Mouse (Mus musculus) forebrain, embryonic 14.5 days (tissue): ENCODE data around the gene a. TPM values are rescaled to one million over a fixed set of nuclear protein-coding genes. Genes with fewer than 3 reads are reported as not detected.
"Not testable (repeated sequence)": the region's sequence is repeated elsewhere in the genome, so short reads cannot be mapped to it uniquely, and the experiment has no call there.

Experiments used
- ATAC-seq: fragments of 200-750 bp; cut with Nextera tagmentation; 2 replicates; pipeline ENCODE4 v1.8.0; 2017; ENCODE audit warnings: mild to moderate bottlenecking, moderate library complexity
- DNase-seq: peaks from one replicate; pipeline ENCODE4 v3.0.0-alpha.2; 2015; ENCODE audit warnings: low spot score
- H3K27ac ChIP-seq: fragments of 300-500 bp; sonication (generic); 2 replicates; pipeline ENCODE4 v1.5.1; 2014; ENCODE audit warnings: low read depth, mild to moderate bottlenecking, control low read depth, low read length, moderate library complexity
- H3K27me3 ChIP-seq: fragments of 300-500 bp; sonication (generic); replicated peaks from 2 replicates; pipeline ENCODE4 v1.6.1; 2014; ENCODE audit warnings: low read length, control low read depth, mixed read lengths; ENCODE audit not compliant: control insufficient read depth, insufficient read depth
- H3K36me3 ChIP-seq: fragments of 300-500 bp; sonication (generic); 2 replicates; pipeline ENCODE4 v1.6.1; 2014; ENCODE audit warnings: low read length, control low read depth; ENCODE audit not compliant: control insufficient read depth, insufficient read depth
- H3K4me1 ChIP-seq: fragments of 300-500 bp; sonication (generic); 2 replicates; pipeline ENCODE4 v1.6.1; 2014; ENCODE audit warnings: antibody characterized with exemption, low read length, control low read depth; ENCODE audit not compliant: control insufficient read depth, insufficient read depth
- H3K4me2 ChIP-seq: fragments of 300-500 bp; sonication (generic); 2 replicates; pipeline ENCODE4 v1.6.1; 2014; ENCODE audit warnings: mild to moderate bottlenecking, control low read depth, low read length
- H3K4me3 ChIP-seq: fragments of 300-500 bp; sonication (generic); 2 replicates; pipeline ENCODE4 v1.5.1; 2014; ENCODE audit warnings: low read depth, low read length, control low read depth
- H3K9ac ChIP-seq: fragments of 300-500 bp; sonication (generic); 2 replicates; pipeline ENCODE4 v1.6.1; 2014; ENCODE audit warnings: mild to moderate bottlenecking, low read length, control low read depth, moderate library complexity
- H3K9me3 ChIP-seq: fragments of 300-500 bp; sonication (generic); replicated peaks from 2 replicates; pipeline ENCODE4 v1.6.1; 2016; ENCODE audit warnings: low read length, control low read depth, mixed read lengths; ENCODE audit not compliant: control insufficient read depth
- WGBS: fragments of 180-500 bp; shearing (Covaris S2); extraction: QIAGEN DNeasy Blood & Tissue Kit; methylation state at CpG from one replicate; pipeline ENCODE4 v1.1.7; 2014; 5-methylcytosine and 5-hydroxymethylcytosine counted together
- polyA plus RNA-seq: library from polyadenylated mRNA; unstranded; fragments of >200 nt; fragmentation: Nextera tagmentation; extraction: Ambion mirVana; gene quantifications from 2 replicates; pipeline ENCODE4 v1.2.1, GENCODE M21; 2014

The a gene
- polyA plus RNA-seq, 1 experiment from 2014 or later: 0.89 TPM

- ATAC-seq: no peak
Measured at GRCm38 (mm10) chr2:154959486-154959885, 168.3 kb downstream of the a start.

GRCm38 (mm10) chr2:154959909-154960308, 168.7 kb downstream of the a start:
- no peaks in the 10 kb centered on the region for H3K36me3 ChIP-seq
- H3K4me3 ChIP-seq: no peak overlapping the region
- DNase-seq (no peak), ATAC-seq (no peak)
- no peak overlapping the region for H3K27ac ChIP-seq
- no peaks in the 10 kb centered on the region for H3K9me3 ChIP-seq
- no peaks in the 10 kb centered on the region; the same call in 1 of the 2 replicates for H3K4me1 ChIP-seq
- no peaks in the 10 kb centered on the region for H3K27me3 ChIP-seq
- no peak overlapping the region for H3K4me2 ChIP-seq
- 89% methylated on average over 3 of the region's 3 CpGs for WGBS
- H3K9ac ChIP-seq: no peak overlapping the region

More at GRCm38 (mm10) chr2:154959486-154959885, 168.3 kb downstream of the a start:
- Histone ChIP-seq H3K4me2 (no peak overlapping the region), H3K27me3 (no peaks in the 10 kb centered on the region), H3K27ac (no peak overlapping the region), H3K4me3 (no peak overlapping the region), H3K36me3 (no peaks in the 10 kb centered on the region), H3K9me3 (no peaks in the 10 kb centered on the region), H3K4me1 (no peaks in the 10 kb centered on the region; the same call in 1 of the 2 replicates), H3K9ac (no peak overlapping the region)
- WGBS: 89% methylated on average over 5 of the region's 5 CpGs
- no peak for DNase-seq

GRCm38 (mm10) chr2:154963176-154963575, 172.0 kb downstream of the a start:
- 12% methylated on average over 5 of the region's 5 CpGs for WGBS
- no peak for DNase-seq
- H3K4me2 ChIP-seq: no peak overlapping the region

DNA sequence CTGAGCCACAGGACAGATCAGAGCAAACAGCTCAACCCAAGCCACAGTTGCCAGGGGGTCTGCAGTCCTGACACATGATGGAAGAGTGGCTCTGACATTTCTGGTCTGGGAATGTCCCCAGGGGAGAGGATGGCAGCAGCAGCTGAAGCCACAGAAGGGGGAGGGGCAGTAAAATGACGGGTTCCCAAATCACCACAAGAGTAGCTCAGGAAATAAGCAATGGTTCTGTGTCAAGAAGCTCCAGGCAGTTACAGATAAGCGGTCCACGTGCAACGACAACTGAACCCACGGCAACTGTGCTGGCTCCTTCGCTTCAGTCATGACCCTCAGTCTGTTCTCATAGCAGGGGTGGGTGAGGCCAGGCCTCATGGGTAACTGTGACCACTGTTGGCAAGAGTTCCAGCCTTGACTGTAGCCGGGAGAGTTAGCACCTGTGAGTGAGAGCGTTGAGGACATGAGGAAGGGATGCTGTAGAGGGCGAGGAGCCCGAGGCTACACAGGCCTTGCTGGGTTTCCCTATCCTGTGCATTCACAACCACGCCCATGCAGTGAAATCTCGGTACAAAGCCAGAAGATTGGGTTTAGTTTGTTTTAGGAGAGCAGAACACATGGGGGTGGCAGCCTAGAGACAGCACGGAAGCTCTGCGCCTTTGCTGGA, 178.7 kb downstream of the a start:
- H3K27ac ChIP-seq, H3K4me2 ChIP-seq, ATAC-seq: not testable (repeated sequence)

More at GRCm38 (mm10) chr2:154963176-154963575, 172.0 kb downstream of the a start:
- no peak for ATAC-seq
- Histone ChIP-seq H3K27ac (no peak overlapping the region), H3K4me1 (no peaks in the 10 kb centered on the region; the same call in 1 of the 2 replicates), H3K36me3 (no peaks in the 10 kb centered on the region), H3K4me3 (no peak overlapping the region), H3K27me3 (no peaks in the 10 kb centered on the region), H3K9ac (no peak overlapping the region), H3K9me3 (no peaks in the 10 kb centered on the region)

DNA sequence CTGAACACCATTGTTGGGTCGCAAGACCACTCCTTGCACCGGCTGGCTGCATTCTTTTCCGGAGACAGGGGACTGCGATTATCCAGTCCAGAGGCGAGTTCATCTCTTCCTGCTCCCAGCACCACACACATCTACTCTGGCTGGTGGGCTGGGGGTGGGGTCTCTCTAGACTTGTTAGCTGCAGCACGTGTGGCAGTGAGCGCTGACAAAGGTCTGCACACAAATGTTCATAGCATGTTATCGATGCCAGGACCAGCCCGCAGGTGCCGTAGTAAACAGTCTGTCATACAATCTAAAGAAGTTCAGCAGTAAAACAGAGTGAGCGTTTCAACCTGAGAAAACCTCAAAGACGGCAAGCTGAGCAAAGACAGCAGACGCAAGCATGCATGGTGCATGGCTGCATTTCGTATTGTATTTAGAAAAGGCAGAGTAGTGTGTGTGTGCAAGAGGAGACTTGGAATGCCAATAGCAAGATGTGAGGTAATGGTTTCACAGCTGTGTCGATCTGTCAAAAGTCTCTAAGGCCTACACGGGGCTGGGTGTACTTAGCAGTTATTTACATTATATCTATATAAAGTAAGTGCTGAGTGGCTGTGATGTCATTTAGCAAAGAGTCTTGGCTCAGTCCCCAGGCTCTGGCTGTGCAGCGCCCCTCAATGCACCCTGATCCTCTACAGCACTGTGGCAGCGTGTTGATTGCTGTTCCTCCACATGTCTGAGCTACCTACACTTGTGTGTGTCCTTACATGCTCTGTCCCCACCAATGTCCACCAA, 180.9 kb downstream of the a start:
- no peak for ATAC-seq
- H3K36me3 ChIP-seq: no peaks in the 10 kb centered on the region

More for the DNA sequence above, 178.7 kb downstream of the a start:
- H3K9ac ChIP-seq, H3K36me3 ChIP-seq, H3K4me3 ChIP-seq, H3K9me3 ChIP-seq, H3K4me1 ChIP-seq, H3K27me3 ChIP-seq, DNase-seq: not testable (repeated sequence)
- WGBS: 81% methylated on average over 14 of the region's 14 CpGs

GRCm38 (mm10) chr2:154972981-154973380, 181.8 kb downstream of the a start:
- Histone ChIP-seq H3K36me3 (no peaks in the 10 kb centered on the region), H3K27me3 (no peaks in the 10 kb centered on the region), H3K4me3 (no peak overlapping the region), H3K9ac (no peak overlapping the region), H3K9me3 (no peaks in the 10 kb centered on the region), H3K4me1 (0 out of 2 replicates have a peak, but pooled peaks cover 2% of the 10 kb centered on the region), H3K4me2 (no peak overlapping the region), H3K27ac (no peak overlapping the region)
- WGBS: 86% methylated on average over 5 of the region's 5 CpGs
- DNase-seq (no peak), ATAC-seq (no peak)

More for the DNA sequence above, 180.9 kb downstream of the a start:
- Histone ChIP-seq H3K9ac (no peak overlapping the region), H3K4me1 (0 out of 2 replicates have a peak, but pooled peaks cover 2% of the 10 kb centered on the region), H3K9me3 (no peaks in the 10 kb centered on the region), H3K4me3 (no peak overlapping the region), H3K27ac (no peak overlapping the region), H3K4me2 (no peak overlapping the region), H3K27me3 (no peaks in the 10 kb centered on the region)
- 55% methylated on average over 18 of the region's 18 CpGs for WGBS
- DNase-seq: peak; percentile 28

DNA sequence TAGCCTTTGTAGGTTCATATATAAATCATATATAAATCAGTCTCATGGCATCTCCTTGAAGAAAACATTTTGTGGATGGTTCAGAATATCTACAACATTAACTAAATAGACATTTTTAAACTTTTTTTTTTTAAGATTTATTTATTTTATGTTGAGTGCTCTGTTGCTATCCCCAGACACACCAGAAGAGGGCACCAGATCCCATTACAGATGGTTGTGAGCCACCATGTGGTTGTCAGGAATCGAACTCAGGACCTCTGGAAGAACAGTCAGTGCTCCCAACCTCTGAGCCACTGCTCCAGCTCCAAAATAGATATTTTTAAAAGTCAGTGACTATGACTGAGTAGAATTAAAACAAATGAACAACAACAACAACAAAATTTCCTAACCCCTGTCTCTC, 195.4 kb downstream of the a start:
- no peak overlapping the region for H3K27ac ChIP-seq
- H3K9ac ChIP-seq: no peak overlapping the region
- 76% methylated on average over 1 of the region's 1 CpGs for WGBS

GRCm38 (mm10) chr2:154991411-154991810, 200.2 kb downstream of the a start:
- ATAC-seq (no peak), DNase-seq (no peak)
- H3K4me2 ChIP-seq: no peak overlapping the region
- H3K4me3 ChIP-seq: no peak overlapping the region
- no peak overlapping the region for H3K27ac ChIP-seq
- H3K27me3 ChIP-seq: no peaks in the 10 kb centered on the region
- no peak overlapping the region for H3K9ac ChIP-seq
- H3K9me3 ChIP-seq: no peaks in the 10 kb centered on the region
- H3K36me3 ChIP-seq: no peaks in the 10 kb centered on the region
- no peaks in the 10 kb centered on the region for H3K4me1 ChIP-seq
- 85% methylated on average over 8 of the region's 8 CpGs for WGBS

More for the DNA sequence above, 195.4 kb downstream of the a start:
- ATAC-seq (no peak), DNase-seq (no peak)
- Histone ChIP-seq H3K9me3 (no peaks in the 10 kb centered on the region), H3K36me3 (no peaks in the 10 kb centered on the region), H3K4me1 (no peaks in the 10 kb centered on the region), H3K27me3 (no peaks in the 10 kb centered on the region), H3K4me2 (no peak overlapping the region), H3K4me3 (no peak overlapping the region)

GRCm38 (mm10) chr2:154992083-154992482, 200.9 kb downstream of the a start:
- Histone ChIP-seq H3K9ac (no peak overlapping the region), H3K36me3 (no peaks in the 10 kb centered on the region), H3K27me3 (no peaks in the 10 kb centered on the region), H3K9me3 (no peaks in the 10 kb centered on the region), H3K4me3 (no peak overlapping the region), H3K27ac (no peak overlapping the region), H3K4me1 (no peaks in the 10 kb centered on the region), H3K4me2 (no peak overlapping the region)
- no peak for ATAC-seq
- no peak for DNase-seq
- WGBS: 80% methylated on average over 5 of the region's 5 CpGs
